Mouse (Mus musculus) embryonic facial prominence, embryonic 15.5 days (tissue): ENCODE measurements at regions not wholly inside any gene's neighbourhood (a gene's known extent, or its start where the extent isn't known, plus 50 kb on each side); places are given as distances from the start of the nearest gene placed in this dataset.

Source experiments
- ATAC-seq: fragments of 200-750 bp; cut with Nextera tagmentation; 2 replicates; pipeline ENCODE4 v1.8.0; 2017; ENCODE audit warnings: low read depth, moderate TSS enrichment; ENCODE audit not compliant: insufficient number of reproducible peaks, low FRiP score, low TSS enrichment
- H3K27ac ChIP-seq: fragments of 300-500 bp; sonication (generic); replicated peaks from 2 replicates; pipeline ENCODE4 v1.5.1; 2015; ENCODE audit warnings: mild to moderate bottlenecking, inconsistent platforms
- H3K27me3 ChIP-seq: fragments of 300-500 bp; sonication (generic); 2 replicates; pipeline ENCODE4 v1.6.1; 2015; ENCODE audit warnings: inconsistent platforms
- H3K36me3 ChIP-seq: fragments of 300-500 bp; sonication (generic); 2 replicates; pipeline ENCODE4 v1.6.1; 2015; ENCODE audit warnings: mild to moderate bottlenecking, inconsistent platforms
- H3K4me1 ChIP-seq: fragments of 300-500 bp; sonication (generic); 2 replicates; pipeline ENCODE4 v1.6.1; 2015; ENCODE audit warnings: inconsistent platforms
- H3K4me2 ChIP-seq: fragments of 300-500 bp; sonication (generic); replicated peaks from 2 replicates; pipeline ENCODE4 v1.6.1; 2015; ENCODE audit warnings: mild to moderate bottlenecking, inconsistent platforms
- H3K4me3 ChIP-seq: fragments of 300-500 bp; sonication (generic); replicated peaks from 2 replicates; pipeline ENCODE4 v1.5.1; 2015; ENCODE audit warnings: mild to moderate bottlenecking, inconsistent platforms
- H3K9ac ChIP-seq: fragments of 300-500 bp; sonication (generic); 2 replicates; pipeline ENCODE4 v1.6.1; 2015; ENCODE audit warnings: inconsistent platforms
- H3K9me3 ChIP-seq: fragments of 300-500 bp; sonication (generic); replicated peaks from 2 replicates; pipeline ENCODE4 v1.6.1; 2016; ENCODE audit warnings: inconsistent platforms
- WGBS: fragments of 180-500 bp; shearing (Covaris S2); methylation state at CpG from one replicate; pipeline ENCODE4 v1.1.7; 2015; 5-methylcytosine and 5-hydroxymethylcytosine counted together

DNA sequence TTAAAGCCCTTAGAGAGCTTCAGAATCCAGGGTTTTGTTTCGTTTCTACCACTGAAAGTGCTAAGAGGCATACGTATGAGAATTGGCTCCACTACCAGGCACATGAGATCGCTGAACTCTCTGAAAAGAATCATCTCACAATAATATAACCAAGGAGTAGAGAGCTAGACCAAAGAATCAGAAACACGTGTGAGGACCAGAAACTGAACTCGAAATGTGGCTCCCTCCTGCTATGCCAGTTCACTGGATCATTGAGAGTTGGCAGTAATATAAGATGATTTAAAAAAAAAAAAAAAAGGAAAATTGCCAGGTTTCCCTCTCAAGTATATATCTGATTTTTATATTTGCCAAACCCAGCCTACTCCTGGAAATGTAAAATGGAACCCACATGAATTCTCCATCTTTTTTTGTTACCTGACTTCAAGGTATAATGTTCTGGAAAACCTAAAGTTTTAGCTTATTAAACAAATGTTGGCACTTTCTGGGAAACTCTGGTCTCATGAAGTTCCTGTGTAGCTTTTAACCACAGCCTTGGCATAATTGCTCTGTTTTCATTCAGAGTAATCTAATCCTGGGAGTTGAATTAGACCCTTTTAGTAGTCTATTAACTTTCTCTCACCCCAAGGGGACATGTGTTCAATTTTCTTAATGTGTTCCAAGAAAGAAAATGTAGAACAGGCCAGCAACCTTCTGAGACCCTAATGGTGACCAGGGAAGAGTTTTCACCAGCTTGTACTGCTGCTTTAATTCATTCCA is 58.7 kb upstream of the Mme start:
- WGBS: 29% methylated on average over 5 of the region's 5 CpGs
- no peaks in the 10 kb centered on the region for H3K27me3 ChIP-seq
- H3K4me1 ChIP-seq: peaks cover 8% of the 10 kb centered on the region
- H3K9ac ChIP-seq: no peak overlapping the region
- H3K4me2 ChIP-seq: no peak overlapping the region
- ATAC-seq: peak; percentile 78
- H3K9me3 ChIP-seq: no peaks in the 10 kb centered on the region
- H3K4me3 ChIP-seq: no peak overlapping the region
- peak overlapping the region; percentile 73 for H3K27ac ChIP-seq
- H3K36me3 ChIP-seq: no peaks in the 10 kb centered on the region

DNA sequence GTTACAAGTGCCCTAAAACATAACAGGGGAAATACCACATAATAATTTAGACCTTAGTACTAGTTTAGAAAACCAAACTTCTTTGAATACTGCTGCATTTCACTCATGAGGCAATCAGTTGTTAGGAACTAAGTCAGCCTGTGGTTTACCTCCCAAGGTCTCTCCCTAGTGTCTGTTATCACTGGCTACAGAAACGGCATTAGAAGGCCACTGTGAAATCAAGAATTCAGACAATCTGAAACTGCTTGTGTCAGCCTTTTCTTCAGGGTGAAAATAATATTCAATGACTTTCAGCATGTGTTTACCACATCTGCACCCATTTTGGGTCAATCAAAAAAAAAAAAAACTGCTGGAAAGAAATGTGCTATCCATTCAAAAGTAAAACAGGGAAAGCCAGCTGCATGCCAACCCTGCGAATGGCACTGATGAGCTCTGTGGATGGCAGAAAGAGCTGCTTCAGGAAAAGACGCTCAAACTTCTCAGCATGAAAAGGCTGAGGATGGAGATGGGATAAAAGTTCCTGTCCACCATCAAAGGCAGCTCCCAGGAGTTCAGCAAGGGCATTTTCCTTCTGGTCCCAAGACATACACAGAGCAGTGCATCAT is 53.4 kb upstream of the Mme start:
- Histone ChIP-seq H3K9ac (no peak overlapping the region), H3K4me3 (no peak overlapping the region), H3K4me2 (no peak overlapping the region), H3K4me1 (peaks cover 8% of the 10 kb centered on the region), H3K27ac (peak overlapping the region; percentile 18), H3K9me3 (no peaks in the 10 kb centered on the region), H3K36me3 (no peaks in the 10 kb centered on the region), H3K27me3 (no peaks in the 10 kb centered on the region)
- WGBS: 35% methylated on average over 3 of the region's 3 CpGs
- ATAC-seq: no peak
